Mouse (Mus musculus) ovary, postnatal 36 days (tissue): ENCODE results near the gene G0s2.
"Not testable (repeated sequence)": the region's sequence is repeated elsewhere in the genome, so short reads cannot be mapped to it uniquely, and the experiment has no call there.

Source experiments
- DNase-seq: peaks from one replicate; pipeline ENCODE4 v3.0.0; 2022; ENCODE audit warnings: low spot score, mixed read lengths

The G0s2 gene

DNA sequence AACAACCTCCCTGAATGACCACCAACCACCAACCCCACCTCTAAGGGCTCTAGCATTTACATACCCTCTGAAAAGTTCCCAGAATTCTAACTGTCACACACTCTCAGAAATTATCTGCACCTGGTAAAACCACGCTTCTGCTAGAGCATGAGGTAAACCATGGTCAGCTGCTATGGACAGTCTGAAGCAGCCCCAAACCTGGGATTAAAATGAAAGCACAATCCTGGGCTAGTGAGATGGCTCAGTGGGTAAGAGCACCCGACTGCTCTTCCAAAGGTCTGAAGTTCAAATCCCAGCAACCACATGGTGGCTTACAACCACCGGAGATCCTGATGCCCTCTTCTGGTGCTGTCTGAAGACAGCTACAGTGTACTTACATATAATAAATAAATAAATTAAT lies 19.1 kb downstream of the G0s2 start:
- not testable (repeated sequence) for DNase-seq

GRCm38 (mm10) chr1:193252616-193253015 lies 20.4 kb downstream of the G0s2 start:
- no peak for DNase-seq

GRCm38 (mm10) chr1:193251386-193251785 lies 21.6 kb downstream of the G0s2 start:
- no peak for DNase-seq

DNA sequence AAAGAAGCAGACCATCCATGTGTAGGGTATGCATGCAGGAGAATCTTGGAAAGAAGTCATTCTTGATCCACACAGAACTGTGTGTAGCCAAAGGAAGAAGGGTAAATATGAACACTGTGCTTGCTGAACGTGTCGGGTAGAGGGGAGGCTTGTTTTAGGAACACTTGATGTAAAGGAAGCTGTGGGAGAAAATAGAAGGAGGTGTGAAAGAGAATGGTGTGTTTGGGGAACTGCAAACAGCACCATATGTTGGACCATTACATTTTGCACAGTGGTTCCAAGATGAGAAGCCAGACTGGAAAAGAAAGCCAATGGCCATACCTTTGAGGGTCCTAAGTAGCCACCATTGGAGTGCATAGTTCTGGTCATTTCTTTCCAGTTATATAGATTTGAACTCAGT lies 23.0 kb downstream of the G0s2 start:
- no peak for DNase-seq

DNA sequence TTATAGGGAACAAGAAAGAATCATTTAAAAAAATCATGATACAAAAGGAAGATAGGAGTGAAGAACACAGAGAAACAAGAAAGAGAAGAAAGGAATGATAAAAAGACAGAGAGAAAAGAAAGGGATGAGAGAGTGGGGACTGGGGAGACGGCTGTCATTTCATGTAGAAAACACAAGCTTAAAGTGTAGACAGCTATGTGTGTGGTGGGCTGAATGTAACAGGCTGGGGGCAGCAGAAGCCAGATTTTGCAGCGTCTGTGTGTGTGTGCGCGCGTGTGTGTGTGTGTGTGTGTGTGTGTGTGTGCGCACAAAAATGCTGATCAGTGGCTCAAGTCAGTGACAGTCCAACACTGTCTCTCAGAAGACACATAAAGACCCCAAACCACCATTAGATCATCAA lies 28.8 kb downstream of the G0s2 start:
- no peak for DNase-seq

- no peak for DNase-seq
Measured at GRCm38 (mm10) chr1:193243571-193244193, 29.3 kb downstream of the G0s2 start.

DNA sequence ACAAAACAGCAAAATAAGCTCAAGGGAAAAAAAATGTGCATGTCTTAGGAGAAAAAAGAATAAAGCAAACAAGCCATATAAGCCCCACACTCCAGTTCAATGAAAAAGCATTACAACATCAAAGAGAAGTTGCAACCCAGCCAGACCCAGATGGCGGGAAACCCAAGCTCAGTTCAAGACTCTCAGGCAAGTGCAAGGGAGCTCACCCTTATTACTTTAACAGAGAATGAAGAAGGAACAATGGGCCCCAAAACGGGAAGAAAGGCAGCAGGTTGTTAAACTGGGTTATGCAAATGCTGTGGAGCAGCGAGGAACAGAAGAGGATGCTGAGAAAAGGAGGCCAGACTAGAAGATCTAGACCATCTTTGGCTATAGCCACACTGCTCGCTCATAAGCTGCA lies 30.2 kb downstream of the G0s2 start:
- DNase-seq: no peak

DNA sequence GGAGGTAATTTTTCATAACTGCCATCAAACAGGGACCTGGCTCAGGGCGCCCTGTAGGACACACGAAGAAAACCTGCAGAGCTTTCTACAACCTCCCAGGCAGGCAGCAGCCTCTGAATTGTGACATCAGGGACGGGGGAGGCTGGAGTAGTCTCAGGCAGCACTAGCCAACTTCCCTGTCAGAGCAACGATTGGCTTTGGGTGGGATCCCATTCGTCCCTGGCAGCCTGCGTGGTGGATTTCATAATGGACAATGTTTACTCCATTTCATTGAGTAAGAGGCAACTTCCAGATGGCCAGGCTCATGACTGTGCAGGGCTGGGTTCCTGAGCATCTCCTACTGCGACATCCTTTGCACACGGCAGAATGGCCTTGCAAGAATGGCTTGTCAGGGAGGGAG lies 30.8 kb downstream of the G0s2 start:
- peak; percentile 62 for DNase-seq

GRCm38 (mm10) chr1:193241436-193241835 lies 31.6 kb downstream of the G0s2 start:
- no peak for DNase-seq

DNA sequence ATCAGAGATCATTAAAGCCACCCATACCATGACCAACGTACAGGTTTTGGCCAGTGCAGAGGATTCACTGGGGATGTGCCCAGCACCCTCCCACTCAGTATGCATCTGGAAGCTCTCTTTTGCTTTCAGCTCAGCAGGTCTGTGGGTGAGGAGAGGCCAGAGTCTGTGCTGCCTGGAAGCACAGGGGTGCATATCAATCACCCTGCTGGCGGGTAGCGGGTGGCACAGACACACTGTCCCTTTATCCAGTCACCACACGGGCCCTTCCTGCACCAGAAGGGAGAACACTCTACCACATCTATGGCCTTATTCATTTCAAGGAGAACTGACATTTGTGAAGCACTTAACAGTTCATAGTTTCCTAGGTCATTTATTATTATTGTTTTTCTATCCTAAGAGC lies 34.6 kb downstream of the G0s2 start:
- no peak for DNase-seq

DNA sequence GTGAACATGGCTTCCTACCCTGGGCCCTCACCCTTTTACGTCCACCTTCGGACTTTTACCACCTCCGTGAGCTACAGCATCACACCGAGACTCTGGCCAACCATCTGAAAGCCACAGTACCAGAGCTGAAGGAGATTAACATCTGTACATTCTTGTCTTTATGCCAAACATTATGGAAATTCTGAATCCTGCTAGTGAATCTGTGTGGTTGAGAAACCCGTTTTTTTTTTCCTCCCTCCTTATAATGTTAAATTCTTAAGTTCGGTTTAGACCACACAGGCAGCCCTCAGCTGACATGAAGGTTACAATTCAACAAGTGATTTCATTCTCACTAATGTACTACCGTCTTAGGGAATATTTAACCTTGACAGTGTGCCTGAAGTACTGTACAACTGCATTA lies 38.1 kb downstream of the G0s2 start:
- DNase-seq: no peak

DNA sequence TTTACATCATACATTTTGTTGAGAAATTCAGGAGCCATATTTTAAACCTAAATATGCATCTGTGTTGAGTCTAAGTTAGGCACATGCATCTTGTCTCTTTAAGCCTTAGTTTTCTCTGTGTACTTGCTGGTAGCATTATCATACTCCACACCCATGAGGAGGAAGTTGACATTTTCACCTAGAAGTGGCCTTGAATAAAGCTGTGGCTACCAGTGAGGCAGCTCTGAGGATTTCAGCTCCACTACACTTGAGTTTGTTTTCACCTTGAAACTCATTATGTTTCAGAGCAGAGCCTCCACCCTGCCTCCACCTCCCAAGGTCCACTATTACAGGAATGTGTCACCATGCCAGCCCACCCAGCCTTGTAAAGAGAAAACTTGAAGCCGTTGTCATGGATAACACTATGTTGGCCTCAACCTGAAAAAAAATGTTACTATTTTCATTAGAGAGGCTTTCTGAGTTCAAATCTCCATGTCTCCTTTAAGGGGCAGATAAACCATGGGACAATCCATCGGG lies 38.8 kb downstream of the G0s2 start:
- DNase-seq: no peak

GRCm38 (mm10) chr1:193232732-193233131 lies 40.3 kb downstream of the G0s2 start:
- DNase-seq: no peak

- no peak for DNase-seq
Measured at GRCm38 (mm10) chr1:193230935-193231334, 42.1 kb downstream of the G0s2 start.

GRCm38 (mm10) chr1:193230531-193230930 lies 42.5 kb downstream of the G0s2 start:
- DNase-seq: no peak

DNA sequence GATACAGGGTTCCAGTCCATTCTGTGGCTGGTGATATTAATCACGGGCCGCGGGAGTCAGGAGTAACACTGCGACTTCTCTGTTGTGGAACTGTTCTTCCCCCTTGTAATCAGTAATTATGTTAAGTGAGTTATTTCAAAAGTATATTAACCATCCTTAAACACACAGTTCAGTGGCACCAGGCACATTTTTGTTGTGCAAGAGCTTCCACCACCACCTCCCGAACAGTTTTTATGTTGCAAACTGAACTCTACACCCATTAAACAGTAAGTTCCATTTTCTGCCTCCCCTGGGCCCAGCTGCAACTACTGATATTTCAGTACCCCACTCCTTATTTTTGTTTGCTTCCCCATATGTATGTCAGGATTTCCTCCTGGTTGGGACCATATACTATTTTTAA lies 43.4 kb downstream of the G0s2 start:
- DNase-seq: no peak

DNA sequence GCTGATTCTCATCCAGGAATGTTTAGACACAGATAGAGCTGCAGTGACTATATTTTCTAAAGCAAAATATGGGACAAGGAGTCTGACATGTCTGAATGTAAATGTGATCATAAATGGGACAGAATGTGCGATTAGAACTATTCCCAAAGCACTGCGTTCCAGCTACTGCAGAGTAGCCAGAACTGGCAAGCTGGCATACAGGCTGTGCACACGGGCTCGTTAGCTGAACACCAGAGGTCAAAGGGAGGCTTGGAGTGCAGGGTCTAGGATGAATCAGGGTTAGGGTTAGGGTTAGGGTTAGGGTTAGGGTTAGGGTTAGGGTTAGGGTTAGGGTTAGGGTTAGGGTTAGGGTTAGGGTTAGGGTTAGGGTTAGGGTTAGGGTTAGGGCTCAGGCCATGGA lies 45.5 kb downstream of the G0s2 start:
- DNase-seq: no peak

GRCm38 (mm10) chr1:193226724-193227522 lies 46.1 kb downstream of the G0s2 start:
- DNase-seq: no peak

GRCm38 (mm10) chr1:193226114-193226513 lies 46.9 kb downstream of the G0s2 start:
- DNase-seq: no peak

- DNase-seq: no peak
Measured at GRCm38 (mm10) chr1:193225531-193225930, 47.5 kb downstream of the G0s2 start.
